Mouse (Mus musculus): Measurements from ENCODE around the gene Pik3ip1. TPM values are rescaled to one million over a fixed set of nuclear protein-coding genes. Genes with fewer than 3 reads are reported as not detected.

Pik3ip1 gene
- 255 to 281 TPM (median 262 TPM) in 4 replicates for total RNA-seq (2023)

GRCm38 (mm10) chr11:3329891-3330451 is at the start of gene Pik3ip1:
Gene Pik3ip1 (plus strand): TSS chr11:3330401.

GRCm38 (mm10) chr11:3288521-3289301 is 41.5 kb upstream of the Pik3ip1 start, which contains the start of gene Patz1:
Gene Patz1 (plus strand): TSS chr11:3288874.

Other genes with a start within 250 kb of the Pik3ip1 start
- gene Sfi1, start 136.9 kb upstream of the Pik3ip1 start, total RNA-seq (2023): 162 to 228 TPM (median 199 TPM) in 4 replicates
- gene Eif4enif1, start 128.0 kb upstream of the Pik3ip1 start, total RNA-seq (2023): 90.2 to 104 TPM (median 97.4 TPM) in 4 replicates
- 62.8 to 68.7 TPM (median 67.5 TPM) in 4 replicates for gene Drg1, start 64.0 kb upstream of the Pik3ip1 start, total RNA-seq (2023)
- 80.7 to 89.7 TPM (median 88.6 TPM) in 4 replicates for gene Patz1, start 41.5 kb upstream of the Pik3ip1 start, total RNA-seq (2023)
- gene Limk2, start 78.8 kb downstream of the Pik3ip1 start, total RNA-seq (2023): 76.5 to 81.8 TPM (median 80.0 TPM) in 4 replicates
- gene Rnf185, start 122.0 kb downstream of the Pik3ip1 start, total RNA-seq (2023): 21.5 to 26.9 TPM (median 23.4 TPM) in 4 replicates
- not detected in 4 replicates for gene Pla2g3, start 157.9 kb downstream of the Pik3ip1 start, total RNA-seq (2023)
- gene Inpp5j, start 174.4 kb downstream of the Pik3ip1 start, total RNA-seq (2023): not detected in 4 replicates
- gene Selenom, start 184.3 kb downstream of the Pik3ip1 start, total RNA-seq (2023): 0.66 to 1.8 TPM (median 1.2 TPM) in 4 replicates
- gene Smtn, start 210.2 kb downstream of the Pik3ip1 start, total RNA-seq (2023): 1.0 to 3.2 TPM (median 2.3 TPM) in 4 replicates

Measured in B cell, adult 62 days (primary cell).